Mouse (Mus musculus) gastrocnemius, postnatal 25 days (tissue): ENCODE data around the gene Gm20828. TPM values are rescaled to one million over a fixed set of nuclear protein-coding genes. Genes with fewer than 3 reads are reported as not detected.
"Not testable (repeated sequence)": the region's sequence is repeated elsewhere in the genome, so short reads cannot be mapped to it uniquely, and the experiment has no call there.

ENCODE experiments used
- DNase-seq: peaks from one replicate; pipeline ENCODE4 v3.0.0; 2022
- long read RNA-seq, 2 experiments: library from polyadenylated mRNA; stranded (forward); transcript quantifications; one replicate each; pipeline ENCODE4 v2.0.0; 2021
- total RNA-seq, 2 experiments: library from RNA; stranded (reverse); gene quantifications; 1 replicate in 1 of 2; 2 replicates in 1 of 2; pipeline ENCODE4 v1.2.3; 2021

The Gm20828 gene
- not detected for total RNA-seq
- long read RNA-seq, experiment 1, result 0 reads
- long read RNA-seq, experiment 2, result 0 reads

- DNase-seq, result not testable (repeated sequence)
Measured at GRCm38 (mm10) chrY:11199274-11199673, at the start of gene Gm20828. Gm20828 (minus strand) TSS chrY:11199374.
